Mouse (Mus musculus) embryonic fibroblast, embryonic 13.5 days (primary cell): ENCODE measurements at regions not wholly inside any gene's neighbourhood (a gene's known extent, or its start where the extent isn't known, plus 50 kb on each side); places are given as distances from the start of the nearest gene placed in this dataset.

Experiments used
- H3K27ac ChIP-seq: 2 replicates; pipeline ENCODE4 v1.5.1; 2012; ENCODE audit warnings: low read length, control low read depth, inconsistent platforms; ENCODE audit not compliant: insufficient read depth
- H3K4me1 ChIP-seq: 2 replicates; pipeline ENCODE4 v1.6.1; 2011; ENCODE audit warnings: low read length; ENCODE audit not compliant: control insufficient read depth, insufficient read depth
- H3K4me3 ChIP-seq: 2 replicates; pipeline ENCODE4 v1.5.1; 2011; ENCODE audit warnings: mild to moderate bottlenecking, control low read depth, low read length; ENCODE audit not compliant: insufficient read depth
- CTCF ChIP-seq: IDR thresholded peaks from 2 replicates; pipeline ENCODE4 v1.5.1; 2011; ENCODE audit warnings: mild to moderate bottlenecking, control low read depth, low read length, moderate library complexity, borderline replicate concordance; ENCODE audit not compliant: insufficient read depth
- POLR2A ChIP-seq: IDR thresholded peaks from 2 replicates; pipeline ENCODE4 v1.6.1; 2011; ENCODE audit warnings: low read depth, mild to moderate bottlenecking, control low read depth, low read length, moderate library complexity

DNA sequence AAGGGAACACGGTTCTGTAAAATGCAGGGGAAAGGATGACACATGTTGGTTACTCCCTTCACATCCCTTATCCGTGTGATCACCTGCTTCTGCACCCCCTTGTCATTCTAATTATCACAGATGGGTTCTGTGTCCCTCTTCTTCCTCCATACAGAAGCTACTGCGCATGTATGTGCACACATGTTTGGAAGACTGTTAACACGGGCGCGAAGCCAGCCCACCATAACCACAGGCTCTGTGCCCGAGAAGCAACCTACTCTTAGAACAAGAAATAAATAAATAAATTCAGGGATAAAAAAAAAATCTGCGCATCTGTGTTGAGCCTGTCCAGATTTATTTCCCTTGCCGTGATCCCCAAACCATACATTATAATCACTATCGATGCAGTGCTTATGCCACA lies 275.6 kb upstream of the 3110018I06Rik start:
- Histone ChIP-seq H3K4me3 (no peak overlapping the region), H3K4me1 (no peaks in the 10 kb centered on the region), H3K27ac (no peak overlapping the region)
- no peak for TF ChIP-seq CTCF
- no peak for TF ChIP-seq POLR2A

DNA sequence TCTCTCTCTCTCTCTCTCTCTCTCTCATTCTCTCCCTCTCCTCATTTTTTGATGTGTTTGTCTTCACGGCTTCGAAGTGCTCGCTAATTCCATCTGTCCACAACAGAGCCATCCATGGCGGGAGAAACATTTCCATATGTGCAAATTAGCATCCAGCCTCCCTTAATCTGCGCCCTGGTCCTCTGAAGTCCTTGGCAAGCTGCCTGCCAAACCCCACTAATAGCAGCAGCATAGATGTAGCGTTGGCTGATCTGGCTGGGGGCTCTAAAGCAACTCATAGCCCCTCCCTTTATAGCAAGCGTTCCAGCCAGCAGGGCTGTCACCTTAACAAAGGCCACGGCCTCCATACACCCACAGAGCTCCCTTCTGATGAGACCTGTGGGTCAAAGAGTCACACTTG lies 272.3 kb upstream of the 3110018I06Rik start:
- Histone ChIP-seq H3K27ac (no peak overlapping the region), H3K4me1 (no peaks in the 10 kb centered on the region), H3K4me3 (no peak overlapping the region)
- TF ChIP-seq POLR2A (no peak), CTCF (no peak)

- H3K4me3 ChIP-seq = no peak overlapping the region
- H3K27ac ChIP-seq = no peak overlapping the region
- TF ChIP-seq POLR2A (no peak), CTCF (no peak)
- no peaks in the 10 kb centered on the region for H3K4me1 ChIP-seq
Observed at GRCm38 (mm10) chr12:107221276-107221970, 267.0 kb upstream of the 3110018I06Rik start.

- H3K4me1 ChIP-seq = no peaks in the 10 kb centered on the region
- no peak overlapping the region for H3K27ac ChIP-seq
- TF ChIP-seq POLR2A = no peak
- TF ChIP-seq CTCF = no peak
- no peak overlapping the region for H3K4me3 ChIP-seq
Observed at GRCm38 (mm10) chr12:107222106-107222505, 266.3 kb upstream of the 3110018I06Rik start.

DNA sequence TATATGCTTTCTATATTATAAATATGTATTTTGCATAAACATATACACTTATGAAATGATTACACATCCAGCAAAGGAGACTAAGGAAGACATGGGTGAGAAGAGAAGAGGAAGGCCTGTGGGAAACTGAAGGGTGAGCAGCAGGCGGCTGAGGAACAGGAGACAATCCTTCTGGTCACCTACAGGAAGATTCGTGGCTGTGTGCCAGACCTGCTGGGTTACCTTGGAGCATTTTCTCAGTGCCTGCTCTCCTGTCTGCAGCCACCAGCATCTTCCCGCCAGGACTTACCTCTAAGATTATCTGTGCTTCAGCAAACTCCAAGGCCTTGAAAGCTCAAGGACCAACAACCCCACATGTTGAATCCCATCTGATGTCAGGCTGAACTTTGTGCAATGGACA lies 258.3 kb upstream of the 3110018I06Rik start:
- TF ChIP-seq POLR2A (no peak), CTCF (no peak)
- Histone ChIP-seq H3K4me3 (no peak overlapping the region), H3K4me1 (no peaks in the 10 kb centered on the region), H3K27ac (no peak overlapping the region)

DNA sequence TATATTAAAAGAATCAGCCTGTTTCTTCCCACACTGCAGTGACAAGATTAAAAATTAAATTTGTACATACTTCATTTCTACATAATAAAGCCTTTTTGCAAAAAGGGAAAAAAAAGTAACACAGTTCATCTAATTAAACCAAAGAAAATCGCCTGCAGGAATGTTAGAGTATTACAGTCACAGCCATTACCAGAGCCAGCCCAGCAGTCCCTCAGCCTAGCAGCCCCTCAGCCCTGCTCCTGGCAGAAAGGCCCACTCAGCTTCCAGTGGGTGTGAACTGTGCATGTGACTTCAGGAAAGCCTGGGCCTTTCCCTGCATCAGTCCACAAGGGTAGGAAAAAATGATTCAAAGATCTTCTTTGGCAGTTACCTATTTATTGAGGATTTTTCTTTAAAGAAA lies 256.8 kb upstream of the 3110018I06Rik start:
- H3K4me1 ChIP-seq = no peaks in the 10 kb centered on the region
- TF ChIP-seq POLR2A (no peak), CTCF (no peak)

GRCm38 (mm10) chr12:107250747-107251470 lies 237.5 kb upstream of the 3110018I06Rik start:
- no peaks in the 10 kb centered on the region for H3K4me1 ChIP-seq
- no peak for TF ChIP-seq CTCF
- TF ChIP-seq POLR2A = no peak
- H3K27ac ChIP-seq = no peak overlapping the region
- H3K4me3 ChIP-seq = no peak overlapping the region

More for the DNA sequence above, 256.8 kb upstream of the 3110018I06Rik start:
- Histone ChIP-seq H3K27ac (no peak overlapping the region), H3K4me3 (no peak overlapping the region)

DNA sequence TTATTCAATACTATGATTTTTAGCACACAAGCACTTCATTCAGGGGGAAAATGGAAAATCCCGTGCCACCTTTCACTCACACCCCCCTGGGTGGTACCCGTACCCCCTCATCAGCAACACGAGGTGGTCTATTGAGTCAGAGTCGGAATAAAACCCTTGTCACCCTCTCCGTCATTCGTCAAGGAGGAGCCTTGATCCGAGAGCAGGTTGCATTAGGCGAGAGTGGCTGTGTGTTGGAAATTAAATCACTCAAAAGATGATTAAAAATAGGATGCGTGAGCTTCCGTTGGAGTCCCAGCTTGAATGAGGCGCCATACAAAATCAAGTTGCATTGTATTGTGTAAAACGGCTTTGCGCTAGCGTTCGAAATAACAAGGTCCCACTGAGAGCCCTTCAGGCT lies 236.5 kb upstream of the 3110018I06Rik start:
- H3K27ac ChIP-seq = no peak overlapping the region
- H3K4me1 ChIP-seq = no peaks in the 10 kb centered on the region
- no peak overlapping the region for H3K4me3 ChIP-seq
- TF ChIP-seq CTCF (no peak), POLR2A (no peak)

GRCm38 (mm10) chr12:107262076-107262475 lies 226.4 kb upstream of the 3110018I06Rik start:
- no peak for TF ChIP-seq CTCF
- TF ChIP-seq POLR2A = no peak
- H3K4me3 ChIP-seq = no peak overlapping the region

DNA sequence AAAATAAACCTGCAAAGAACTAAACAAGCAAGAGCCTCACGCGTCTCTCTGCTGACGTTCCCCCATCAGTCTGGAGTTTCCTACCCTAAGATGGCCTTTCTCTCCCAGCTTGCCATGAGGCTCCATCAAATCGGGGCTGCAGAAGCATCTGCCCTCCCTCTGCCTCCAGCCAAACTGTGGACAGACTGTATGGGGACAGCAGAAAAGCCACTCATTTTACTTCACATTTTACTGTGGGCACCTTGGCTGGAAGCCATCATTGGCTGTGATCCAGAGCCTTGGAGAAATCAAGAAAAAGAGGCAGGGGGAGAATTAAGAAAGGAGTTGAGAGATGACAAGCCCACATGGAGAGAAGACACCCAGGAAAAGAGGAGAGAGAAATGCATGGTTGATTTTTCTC lies 225.9 kb upstream of the 3110018I06Rik start:
- Histone ChIP-seq H3K27ac (no peak overlapping the region), H3K4me1 (no peaks in the 10 kb centered on the region), H3K4me3 (no peak overlapping the region)
- no peak for TF ChIP-seq CTCF
- TF ChIP-seq POLR2A = no peak

More at GRCm38 (mm10) chr12:107262076-107262475, 226.4 kb upstream of the 3110018I06Rik start:
- Histone ChIP-seq H3K27ac (no peak overlapping the region), H3K4me1 (no peaks in the 10 kb centered on the region)

- TF ChIP-seq POLR2A (no peak), CTCF (no peak)
- no peak overlapping the region for H3K4me3 ChIP-seq
- H3K27ac ChIP-seq = no peak overlapping the region
- no peaks in the 10 kb centered on the region for H3K4me1 ChIP-seq
Observed at GRCm38 (mm10) chr12:107266696-107267095, 221.7 kb upstream of the 3110018I06Rik start.
